Mouse (Mus musculus) cerebellum, adult 2 months (tissue): Measurements from ENCODE around the gene BC037034. TPM values are rescaled to one million over a fixed set of nuclear protein-coding genes. Genes with fewer than 3 reads are reported as not detected.
A peak's percentile ranks its signal among the peaks of the same experiment; 100 is the strongest.

Experiments used
- DNase-seq, 2 experiments: peaks; one replicate each; pipeline ENCODE4 v3.0.0; 2021
- H3K27ac ChIP-seq: fragments of 200-500 bp; 2 replicates; pipeline ENCODE4 v1.5.1; 2012; ENCODE audit warnings: low read length, control low read depth, inconsistent platforms; ENCODE audit not compliant: insufficient read depth
- H3K27me3 ChIP-seq: fragments of 200-500 bp; 2 replicates; pipeline ENCODE4 v1.6.1; 2012; ENCODE audit warnings: inconsistent platforms, mild to moderate bottlenecking, low read length, moderate library complexity; ENCODE audit not compliant: control insufficient read depth, insufficient read depth
- H3K4me1 ChIP-seq: fragments of 200-500 bp; 2 replicates; pipeline ENCODE4 v1.6.1; 2011; ENCODE audit warnings: low read length; ENCODE audit not compliant: control insufficient read depth, insufficient read depth
- H3K4me3 ChIP-seq: fragments of 200-500 bp; replicated peaks from 2 replicates; pipeline ENCODE3; 2011; ENCODE audit warnings: mild to moderate bottlenecking, low read depth, low read length, control low read depth; ENCODE audit not compliant: insufficient read depth
- CTCF ChIP-seq: fragments of 200-500 bp; IDR thresholded peaks from 2 replicates; pipeline ENCODE4 v1.5.1; 2011; ENCODE audit warnings: low read depth, mild to moderate bottlenecking, control low read depth, low read length, moderate library complexity, borderline replicate concordance; ENCODE audit not compliant: insufficient read depth
- POLR2A ChIP-seq: fragments of 200-500 bp; IDR thresholded peaks from 2 replicates; pipeline ENCODE4 v1.6.1; 2011; ENCODE audit warnings: low read length, control low read depth, borderline replicate concordance; ENCODE audit not compliant: insufficient read depth
- WGBS: fragments of 180-500 bp; shearing (Covaris S2); methylation state at CpG from one replicate; pipeline ENCODE4 v1.1.7; 2018; 5-methylcytosine and 5-hydroxymethylcytosine counted together
- polyA plus RNA-seq: library from polyadenylated mRNA; depleted of rRNA; stranded (reverse); fragments of >200 nt; gene quantifications from 2 replicates; pipeline ENCODE4 v1.2.3, GENCODE M21; 2012

BC037034 gene
- polyA plus RNA-seq, 1 experiment: 92.0 TPM

DNA sequence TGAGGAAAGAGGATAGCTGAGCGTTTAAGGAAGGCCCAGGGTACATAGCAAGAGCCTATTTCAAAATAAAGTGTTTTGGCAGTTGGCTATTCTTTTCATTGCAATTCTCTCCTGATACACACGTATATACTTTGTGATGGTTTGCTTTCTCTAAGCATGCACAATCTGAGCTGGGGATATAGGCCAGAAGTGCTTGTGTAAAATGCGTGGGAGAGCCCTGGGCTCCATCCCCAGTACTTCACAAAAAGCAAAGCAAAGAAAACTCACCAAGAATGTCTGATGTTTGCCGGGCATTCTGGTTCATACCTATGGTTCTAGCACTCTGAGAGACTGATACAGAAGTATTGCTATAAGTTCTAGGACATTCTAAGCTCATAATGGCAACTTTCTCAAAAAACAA is 5.1 kb upstream of the BC037034 start:
- no peaks in the 10 kb centered on the region for H3K4me1 ChIP-seq
- H3K27me3 ChIP-seq: no peaks in the 10 kb centered on the region
- no peak for DNase-seq
- no peak for TF ChIP-seq CTCF
- TF ChIP-seq POLR2A: no peak
- H3K4me3 ChIP-seq: no peak overlapping the region
- 87% methylated on average over 4 of the region's 4 CpGs for WGBS
- H3K27ac ChIP-seq: no peak overlapping the region

GRCm38 (mm10) chr5:138267114-138267513 is 3.3 kb upstream of the BC037034 start:
- no peak for DNase-seq
- peaks cover 9% of the 10 kb centered on the region; the same call in 1 of the 2 replicates for H3K4me1 ChIP-seq
- H3K27ac ChIP-seq: no peak overlapping the region
- TF ChIP-seq POLR2A: no peak
- TF ChIP-seq CTCF: no peak
- 86% methylated on average over 3 of the region's 3 CpGs for WGBS
- no peak overlapping the region for H3K4me3 ChIP-seq
- H3K27me3 ChIP-seq: no peaks in the 10 kb centered on the region

- Histone ChIP-seq H3K27me3 (no peaks in the 10 kb centered on the region), H3K4me1 (peaks cover 9% of the 10 kb centered on the region; the same call in 1 of the 2 replicates), H3K27ac (no peak overlapping the region), H3K4me3 (no peak overlapping the region)
- DNase-seq: no peak
- WGBS: 93% methylated on average over 4 of the region's 4 CpGs
- no peak for TF ChIP-seq POLR2A
- no peak for TF ChIP-seq CTCF
Observed at GRCm38 (mm10) chr5:138265712-138266111, 1.9 kb upstream of the BC037034 start.

DNA sequence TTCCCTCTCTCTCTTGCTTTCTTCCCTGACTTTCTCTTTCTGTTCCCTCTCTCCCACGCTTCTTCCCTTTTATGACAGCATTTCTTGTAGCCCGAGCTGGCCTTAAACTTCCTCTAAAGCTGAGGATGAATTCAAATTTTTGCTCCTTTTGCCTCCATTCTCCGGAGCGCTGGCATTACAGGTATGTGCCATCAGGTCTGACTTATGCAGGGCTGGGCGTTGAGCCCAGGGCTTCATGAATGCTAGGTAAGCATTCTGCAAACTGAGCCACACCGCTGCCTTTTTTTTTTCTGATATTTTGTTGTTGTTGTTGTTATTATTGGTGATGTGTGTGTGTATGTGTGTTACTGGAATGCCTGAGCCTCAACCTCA is 360 bp upstream of the BC037034 start:
- TF ChIP-seq POLR2A: no peak
- TF ChIP-seq CTCF: no peak

GRCm38 (mm10) chr5:138262582-138263240 is 1.1 kb downstream of the BC037034 start:
- H3K27ac ChIP-seq: no peak overlapping the region
- 48% methylated on average over 18 of the region's 18 CpGs for WGBS
- no peaks in the 10 kb centered on the region for H3K27me3 ChIP-seq
- TF ChIP-seq POLR2A (0 out of 2 replicates have a peak, but pooled peaks have one; percentile 17), CTCF (no peak)
- peaks cover 9% of the 10 kb centered on the region; the same call in 1 of the 2 replicates for H3K4me1 ChIP-seq
- H3K4me3 ChIP-seq: peak overlapping the region; percentile 78
- DNase-seq: no peak

More for the DNA sequence above, 360 bp upstream of the BC037034 start:
- peaks cover 9% of the 10 kb centered on the region; the same call in 1 of the 2 replicates for H3K4me1 ChIP-seq
- H3K27me3 ChIP-seq: no peaks in the 10 kb centered on the region
- DNase-seq: no peak
- peak overlapping the region; percentile 78 for H3K4me3 ChIP-seq
- no peak overlapping the region for H3K27ac ChIP-seq
- WGBS: 7% methylated on average over 6 of the region's 6 CpGs

- WGBS: 86% methylated on average over 4 of the region's 4 CpGs
- TF ChIP-seq CTCF (no peak), POLR2A (no peak)
- peak in 1 of 2 experiments; percentile 13 for DNase-seq
- H3K4me1 ChIP-seq: peaks cover 9% of the 10 kb centered on the region; the same call in 1 of the 2 replicates
- no peak overlapping the region for H3K27ac ChIP-seq
- no peaks in the 10 kb centered on the region for H3K27me3 ChIP-seq
- no peak overlapping the region for H3K4me3 ChIP-seq
Observed at GRCm38 (mm10) chr5:138262001-138262400, 1.8 kb downstream of the BC037034 start.

- DNase-seq: no peak
- TF ChIP-seq CTCF (no peak), POLR2A (no peak)
- 88% methylated on average over 11 of the region's 11 CpGs for WGBS
- Histone ChIP-seq H3K4me1 (peaks cover 9% of the 10 kb centered on the region; the same call in 1 of the 2 replicates), H3K27me3 (no peaks in the 10 kb centered on the region), H3K27ac (no peak overlapping the region), H3K4me3 (no peak overlapping the region)
Observed at GRCm38 (mm10) chr5:138260834-138261233, 3.0 kb downstream of the BC037034 start.

GRCm38 (mm10) chr5:138260051-138260450 is 3.8 kb downstream of the BC037034 start:
- 76% methylated on average over 10 of the region's 10 CpGs for WGBS

More at GRCm38 (mm10) chr5:138260051-138260450, 3.8 kb downstream of the BC037034 start:
- H3K27ac ChIP-seq: no peak overlapping the region
- TF ChIP-seq POLR2A: no peak
- no peaks in the 10 kb centered on the region for H3K27me3 ChIP-seq
- peaks cover 9% of the 10 kb centered on the region; the same call in 1 of the 2 replicates for H3K4me1 ChIP-seq
- no peak for DNase-seq
- no peak overlapping the region for H3K4me3 ChIP-seq
